Mouse (Mus musculus): Measurements from ENCODE around the gene Zeb2.
"Not testable (repeated sequence)": the region's sequence is repeated elsewhere in the genome, so short reads cannot be mapped to it uniquely, and the experiment has no call there.

Zeb2 gene

GRCm38 (mm10) chr2:45112021-45112747 is 5.0 kb downstream of the Zeb2 start:
- DNase-seq (ENCODE audit: low read depth, low spot score): no peak

GRCm38 (mm10) chr2:45111571-45111970 is 5.6 kb downstream of the Zeb2 start:
- DNase-seq (ENCODE audit: low read depth, low spot score): not testable (repeated sequence)

GRCm38 (mm10) chr2:45110757-45111411 is 6.3 kb downstream of the Zeb2 start:
- DNase-seq (ENCODE audit: low read depth, low spot score): peak; percentile 69

GRCm38 (mm10) chr2:45109951-45110756 is 7.0 kb downstream of the Zeb2 start:
- DNase-seq (ENCODE audit: low read depth, low spot score): no peak

- no peak for DNase-seq (ENCODE audit: low read depth, low spot score)
Measured at GRCm38 (mm10) chr2:45109161-45109950, 7.8 kb downstream of the Zeb2 start.

GRCm38 (mm10) chr2:45108521-45109091 is 8.6 kb downstream of the Zeb2 start:
- DNase-seq (ENCODE audit: low read depth, low spot score): no peak

- DNase-seq (ENCODE audit: low read depth, low spot score): no peak
Measured at GRCm38 (mm10) chr2:45107555-45107954, 9.6 kb downstream of the Zeb2 start.

GRCm38 (mm10) chr2:45105922-45106851 is 11.0 kb downstream of the Zeb2 start:
- DNase-seq (ENCODE audit: low read depth, low spot score): no peak

GRCm38 (mm10) chr2:45105281-45105721 is 11.9 kb downstream of the Zeb2 start:
- no peak for DNase-seq (ENCODE audit: low read depth, low spot score)

GRCm38 (mm10) chr2:45104511-45105055 is 12.6 kb downstream of the Zeb2 start:
- no peak for DNase-seq (ENCODE audit: low read depth, low spot score)

- no peak for DNase-seq (ENCODE audit: low read depth, low spot score)
Measured at GRCm38 (mm10) chr2:45104066-45104465, 13.1 kb downstream of the Zeb2 start.

- no peak for DNase-seq (ENCODE audit: low read depth, low spot score)
Measured at GRCm38 (mm10) chr2:45103021-45103983, 13.9 kb downstream of the Zeb2 start.

- no peak for DNase-seq (ENCODE audit: low read depth, low spot score)
Measured at GRCm38 (mm10) chr2:45102191-45102638, 15.0 kb downstream of the Zeb2 start.

- DNase-seq (ENCODE audit: low read depth, low spot score): no peak
Measured at GRCm38 (mm10) chr2:45101586-45101985, 15.6 kb downstream of the Zeb2 start.

- DNase-seq (ENCODE audit: low read depth, low spot score): no peak
Measured at GRCm38 (mm10) chr2:45101040-45101439, 16.2 kb downstream of the Zeb2 start.

- no peak for DNase-seq (ENCODE audit: low read depth, low spot score)
Measured at GRCm38 (mm10) chr2:45100628-45101027, 16.6 kb downstream of the Zeb2 start.

- DNase-seq (ENCODE audit: low read depth, low spot score): no peak
Measured at GRCm38 (mm10) chr2:45100017-45100416, 17.2 kb downstream of the Zeb2 start.

- DNase-seq (ENCODE audit: low read depth, low spot score): no peak
Measured at GRCm38 (mm10) chr2:45099081-45099480, 18.1 kb downstream of the Zeb2 start.

Data from forelimb bud, embryonic 11.5 days (tissue).